Mouse (Mus musculus) stomach, embryonic 14.5 days (tissue): ENCODE data around the gene Stam. TPM values are rescaled to one million over a fixed set of nuclear protein-coding genes. Genes with fewer than 3 reads are reported as not detected.
"Not testable (repeated sequence)": the region's sequence is repeated elsewhere in the genome, so short reads cannot be mapped to it uniquely, and the experiment has no call there.

ENCODE experiments used
- ATAC-seq: fragments of 200-750 bp; cut with Nextera tagmentation; 2 replicates; pipeline ENCODE4 v1.8.0; 2017; ENCODE audit warnings: low read depth, moderate TSS enrichment; ENCODE audit not compliant: insufficient number of reproducible peaks, insufficient read depth, low FRiP score
- H3K27ac ChIP-seq: fragments of 300-500 bp; sonication (generic); 2 replicates; pipeline ENCODE4 v1.5.1; 2014; ENCODE audit warnings: mild to moderate bottlenecking, low read length, moderate library complexity, mixed read lengths
- H3K27me3 ChIP-seq: fragments of 300-500 bp; sonication (generic); 2 replicates; pipeline ENCODE4 v1.6.1; 2014; ENCODE audit warnings: low read length, control low read depth, mixed read lengths; ENCODE audit not compliant: control insufficient read depth, insufficient read depth
- H3K36me3 ChIP-seq: fragments of 300-500 bp; sonication (generic); 2 replicates; pipeline ENCODE4 v1.6.1; 2014; ENCODE audit warnings: mild to moderate bottlenecking, control low read depth, low read length, moderate library complexity, mixed read lengths; ENCODE audit not compliant: control insufficient read depth, insufficient read depth
- H3K4me1 ChIP-seq: fragments of 300-500 bp; sonication (generic); 2 replicates; pipeline ENCODE4 v1.6.1; 2014; ENCODE audit warnings: low read length, control low read depth, mixed read lengths; ENCODE audit not compliant: control insufficient read depth, insufficient read depth
- H3K4me2 ChIP-seq: fragments of 300-500 bp; sonication (generic); replicated peaks from 2 replicates; pipeline ENCODE4 v1.6.1; 2014; ENCODE audit warnings: low read depth, low read length, control low read depth
- H3K4me3 ChIP-seq: fragments of 300-500 bp; sonication (generic); 2 replicates; pipeline ENCODE4 v1.5.1; 2014; ENCODE audit warnings: low read depth, low read length, control low read depth
- H3K9ac ChIP-seq: fragments of 300-500 bp; sonication (generic); replicated peaks from 2 replicates; pipeline ENCODE4 v1.6.1; 2014; ENCODE audit warnings: low read depth, mild to moderate bottlenecking, control low read depth, low read length, moderate library complexity, mixed read lengths
- H3K9me3 ChIP-seq: fragments of 300-500 bp; sonication (generic); 2 replicates; pipeline ENCODE4 v1.6.1; 2016; ENCODE audit warnings: low read depth, low read length, control low read depth; ENCODE audit not compliant: control insufficient read depth
- WGBS: fragments of 180-500 bp; shearing (Covaris S2); extraction: QIAGEN DNeasy Blood & Tissue Kit; methylation state at CpG from one replicate; pipeline ENCODE4 v1.1.7; 2014; 5-methylcytosine and 5-hydroxymethylcytosine counted together
- polyA plus RNA-seq: library from polyadenylated mRNA; unstranded; fragments of >200 nt; fragmentation: Nextera tagmentation; extraction: Ambion mirVana; gene quantifications from 2 replicates; pipeline ENCODE4 v1.2.1, GENCODE M21; 2014

The Stam gene
- polyA plus RNA-seq, 1 experiment from 2014 or later = 95.9 TPM

DNA sequence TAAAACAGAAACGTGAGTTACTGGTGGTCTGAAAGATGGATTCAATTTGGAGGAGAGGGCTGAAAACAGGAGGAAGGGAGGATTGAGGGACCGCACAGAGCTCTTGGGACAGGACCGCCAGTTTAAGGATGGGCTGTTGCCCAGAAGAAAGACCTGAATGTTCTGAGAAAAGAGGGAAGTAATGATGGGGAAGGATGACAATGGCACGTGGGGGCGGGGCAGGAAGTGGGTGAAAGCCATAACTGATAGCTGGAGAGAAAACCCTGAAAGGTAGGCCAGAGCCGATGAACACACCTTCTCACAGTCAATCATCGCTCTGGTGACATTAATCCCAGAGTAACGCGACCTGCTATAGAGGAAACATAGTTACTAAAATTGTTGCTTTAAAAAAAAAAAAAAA, 4.6 kb downstream of the Stam start:
- peaks cover 14% of the 10 kb centered on the region for H3K4me1 ChIP-seq
- H3K4me3 ChIP-seq, H3K27ac ChIP-seq, H3K9me3 ChIP-seq, H3K9ac ChIP-seq, ATAC-seq, H3K4me2 ChIP-seq, H3K36me3 ChIP-seq, H3K27me3 ChIP-seq: not testable (repeated sequence)
- 79% methylated on average over 8 of the region's 9 CpGs for WGBS

DNA sequence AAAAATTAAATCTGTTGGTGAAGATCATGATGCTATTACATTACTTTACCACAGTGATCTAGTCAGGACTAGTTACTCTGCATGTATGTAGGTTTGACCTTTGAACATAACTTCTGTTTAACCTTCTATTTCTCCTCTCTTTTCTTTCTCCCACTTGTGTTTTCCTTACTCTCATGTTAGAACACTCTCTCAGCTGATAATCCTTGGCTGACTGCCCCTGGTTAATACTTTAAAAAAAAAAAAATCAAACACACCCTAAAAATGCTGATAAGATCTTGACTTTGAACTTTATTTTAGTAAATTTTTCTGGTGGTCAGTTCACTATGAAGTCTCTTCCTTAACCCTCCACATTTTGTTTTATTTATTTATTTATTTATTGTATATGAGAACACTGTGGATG, 26.6 kb downstream of the Stam start:
- H3K4me1 ChIP-seq = no peaks in the 10 kb centered on the region
- no peak overlapping the region for H3K27ac ChIP-seq
- H3K9ac ChIP-seq = no peak overlapping the region
- no peak overlapping the region for H3K4me3 ChIP-seq
- no peak for ATAC-seq
- no peak overlapping the region for H3K4me2 ChIP-seq
- 0 out of 2 replicates have a peak, but pooled peaks cover 3% of the 10 kb centered on the region for H3K36me3 ChIP-seq
- H3K27me3 ChIP-seq = no peaks in the 10 kb centered on the region
- H3K9me3 ChIP-seq = no peaks in the 10 kb centered on the region

DNA sequence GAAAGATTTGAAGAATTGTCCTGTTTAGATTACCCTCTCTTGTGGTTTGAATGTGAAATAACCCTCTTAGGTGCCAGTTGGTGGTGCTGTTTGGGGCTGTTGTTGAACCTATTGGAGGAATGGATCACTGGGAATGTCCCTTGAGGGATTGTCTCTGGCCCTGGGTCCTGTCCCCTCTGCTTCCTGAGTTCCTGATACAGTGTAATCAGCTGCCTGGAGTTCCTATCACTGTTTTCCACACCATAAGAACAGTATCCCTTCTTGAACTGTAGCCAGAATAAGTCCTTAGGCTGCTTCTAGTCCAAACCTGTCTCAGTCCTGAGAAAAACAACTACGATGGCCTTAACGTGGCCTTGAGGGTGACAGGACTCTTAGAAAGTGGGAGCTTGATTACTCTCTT, 28.7 kb downstream of the Stam start:
- ATAC-seq = no peak
- no peak overlapping the region for H3K4me3 ChIP-seq
- no peaks in the 10 kb centered on the region for H3K9me3 ChIP-seq
- no peak overlapping the region for H3K9ac ChIP-seq
- 80% methylated on average over 2 of the region's 2 CpGs for WGBS
- no peak overlapping the region for H3K27ac ChIP-seq
- no peak overlapping the region for H3K4me2 ChIP-seq
- H3K4me1 ChIP-seq = no peaks in the 10 kb centered on the region
- H3K36me3 ChIP-seq = 0 out of 2 replicates have a peak, but pooled peaks cover 3% of the 10 kb centered on the region
- no peaks in the 10 kb centered on the region for H3K27me3 ChIP-seq

DNA sequence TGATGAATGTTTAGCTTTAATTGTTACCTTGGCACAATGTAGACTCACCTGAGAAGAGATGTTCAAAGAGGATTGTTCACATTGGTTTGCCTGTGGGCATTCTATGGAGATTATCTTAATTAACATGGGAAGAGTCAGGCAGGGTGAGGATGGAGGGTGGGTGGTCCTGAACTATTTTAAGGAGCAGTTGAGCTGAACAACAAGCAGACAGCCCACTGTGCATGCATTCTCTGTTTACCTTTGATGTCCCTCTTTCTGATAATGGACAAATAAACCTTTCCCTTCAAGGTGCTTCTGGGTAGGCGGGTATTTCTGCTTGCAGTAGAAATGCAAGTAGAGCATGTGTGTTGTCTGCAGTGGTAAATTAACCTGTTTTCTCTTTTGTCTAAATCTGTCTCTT, 30.0 kb downstream of the Stam start:
- H3K4me3 ChIP-seq = no peak overlapping the region
- H3K27ac ChIP-seq = no peak overlapping the region
- H3K36me3 ChIP-seq = 0 out of 2 replicates have a peak, but pooled peaks cover 3% of the 10 kb centered on the region
- H3K9me3 ChIP-seq = no peaks in the 10 kb centered on the region
- H3K4me1 ChIP-seq = no peaks in the 10 kb centered on the region
- no peak for ATAC-seq
- no peak overlapping the region for H3K9ac ChIP-seq
- 95% methylated on average over 1 of the region's 1 CpGs for WGBS
- H3K4me2 ChIP-seq = no peak overlapping the region
- H3K27me3 ChIP-seq = no peaks in the 10 kb centered on the region

DNA sequence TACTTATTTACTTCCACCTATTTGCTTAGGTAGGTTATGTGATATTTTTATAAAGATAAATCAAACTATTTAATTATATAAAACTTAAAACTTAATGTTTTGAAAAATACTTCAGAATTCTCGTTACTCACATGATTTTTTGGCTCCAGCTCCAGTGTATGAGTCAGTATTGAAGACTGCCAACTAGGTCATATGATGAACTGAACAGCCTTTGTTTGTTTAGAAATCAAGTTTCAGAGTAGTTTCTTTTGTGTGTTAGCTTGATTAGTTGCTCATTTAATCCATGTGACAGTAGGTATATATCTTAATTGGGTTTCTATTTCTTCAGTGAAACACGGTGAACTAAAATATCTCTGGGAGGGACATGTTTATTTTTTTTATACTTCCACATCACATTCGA, 33.8 kb downstream of the Stam start:
- no peak overlapping the region for H3K9ac ChIP-seq
- 70% methylated on average over 3 of the region's 3 CpGs for WGBS
- no peaks in the 10 kb centered on the region for H3K27me3 ChIP-seq
- no peak overlapping the region for H3K4me2 ChIP-seq
- H3K36me3 ChIP-seq = 0 out of 2 replicates have a peak, but pooled peaks cover 3% of the 10 kb centered on the region
- no peak overlapping the region for H3K4me3 ChIP-seq
- H3K9me3 ChIP-seq = no peaks in the 10 kb centered on the region
- H3K4me1 ChIP-seq = peaks cover 4% of the 10 kb centered on the region; the same call in 1 of the 2 replicates
- no peak overlapping the region for H3K27ac ChIP-seq
- no peak for ATAC-seq

DNA sequence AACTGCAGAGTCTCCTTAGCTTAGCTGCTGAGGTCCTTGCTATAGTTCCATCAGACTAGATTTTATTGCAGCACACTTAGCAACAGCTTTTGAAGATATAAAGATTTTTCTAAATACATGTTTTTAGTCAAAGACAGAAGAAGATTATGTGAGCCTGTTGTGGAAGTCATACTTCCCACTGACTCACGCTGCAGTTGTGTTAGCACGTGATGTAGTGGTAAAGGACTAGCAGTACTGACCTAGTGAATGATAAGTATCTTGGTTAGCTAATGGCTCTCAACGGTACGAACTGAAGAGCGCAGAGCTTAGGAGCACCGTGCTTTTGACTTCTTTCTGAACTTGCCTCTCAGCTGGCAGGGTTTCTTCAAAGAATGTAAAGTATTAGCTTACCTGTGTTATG, 52.5 kb downstream of the Stam start:
- no peak overlapping the region for H3K27ac ChIP-seq
- ATAC-seq = no peak
- H3K36me3 ChIP-seq = peaks cover 18% of the 10 kb centered on the region
- no peak overlapping the region for H3K4me2 ChIP-seq
- no peaks in the 10 kb centered on the region for H3K27me3 ChIP-seq
- no peaks in the 10 kb centered on the region for H3K9me3 ChIP-seq
- 88% methylated on average over 6 of the region's 6 CpGs for WGBS
- no peaks in the 10 kb centered on the region for H3K4me1 ChIP-seq
- no peak overlapping the region for H3K4me3 ChIP-seq
- no peak overlapping the region for H3K9ac ChIP-seq

DNA sequence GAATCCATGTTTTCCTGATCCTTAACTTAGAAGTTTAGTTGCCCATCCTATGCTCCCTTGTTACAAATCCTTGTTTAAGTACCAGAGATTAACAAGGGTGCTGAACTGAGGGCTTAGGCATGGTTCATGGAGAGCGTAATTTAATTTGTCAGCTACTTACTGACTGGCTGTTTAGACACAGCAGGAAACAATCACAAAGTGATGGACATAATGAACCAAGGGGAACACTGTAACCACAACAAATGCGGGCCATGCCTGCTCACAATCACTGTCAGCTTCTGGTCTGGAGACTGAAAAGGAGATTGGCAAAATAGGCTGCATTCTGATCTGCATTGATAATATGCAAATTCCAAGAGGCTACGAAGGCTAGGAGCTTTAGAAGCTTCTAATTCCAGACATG, 53.7 kb downstream of the Stam start:
- 74% methylated on average over 3 of the region's 3 CpGs for WGBS
- Histone ChIP-seq H3K4me3 (no peak overlapping the region), H3K27me3 (no peaks in the 10 kb centered on the region), H3K4me1 (no peaks in the 10 kb centered on the region), H3K27ac (no peak overlapping the region), H3K9ac (no peak overlapping the region), H3K36me3 (peaks cover 22% of the 10 kb centered on the region), H3K4me2 (no peak overlapping the region), H3K9me3 (no peaks in the 10 kb centered on the region)
- ATAC-seq = no peak

DNA sequence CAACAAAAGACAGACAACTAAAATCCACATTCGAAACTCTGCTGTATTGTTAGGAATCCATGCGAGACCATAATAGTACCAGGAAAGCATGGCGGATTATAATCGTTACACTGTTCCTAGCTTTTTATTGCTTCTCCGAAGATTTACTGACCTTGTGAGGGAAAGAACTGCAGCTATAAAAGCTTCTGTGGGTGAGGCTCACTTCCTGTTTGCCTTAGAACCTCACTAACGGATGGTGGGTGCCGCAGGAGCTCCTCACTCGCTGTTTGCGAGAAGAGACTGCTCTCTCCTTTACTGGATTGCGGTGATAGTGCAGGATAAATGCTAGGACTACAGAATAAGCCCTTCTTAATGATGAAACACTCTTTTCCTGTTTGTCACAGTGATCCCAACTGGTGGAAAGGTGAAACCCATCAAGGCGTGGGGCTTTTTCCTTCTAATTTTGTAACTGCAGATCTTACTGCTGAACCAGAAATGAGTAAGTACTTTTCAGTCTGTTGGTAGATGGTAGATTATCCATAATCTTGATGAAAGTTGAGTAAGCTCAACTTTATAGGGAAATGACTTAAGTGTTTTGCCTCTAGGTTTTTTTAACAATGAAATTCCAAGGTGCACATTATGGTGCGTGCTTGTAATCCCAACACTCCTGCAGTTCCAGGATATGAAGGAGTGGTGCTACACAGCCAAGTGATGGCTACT, 56.9 kb downstream of the Stam start:
- H3K9ac ChIP-seq = no peak overlapping the region
- WGBS = 81% methylated on average over 12 of the region's 12 CpGs
- H3K9me3 ChIP-seq = no peaks in the 10 kb centered on the region
- no peaks in the 10 kb centered on the region for H3K4me1 ChIP-seq
- H3K27ac ChIP-seq = no peak overlapping the region
- H3K27me3 ChIP-seq = no peaks in the 10 kb centered on the region
- H3K4me3 ChIP-seq = no peak overlapping the region
- ATAC-seq = no peak
- H3K36me3 ChIP-seq = peaks cover 21% of the 10 kb centered on the region; the same call in 1 of the 2 replicates
- H3K4me2 ChIP-seq = no peak overlapping the region
